Mouse (Mus musculus): ENCODE data around the gene Pou3f4.
"Not testable (repeated sequence)": the region's sequence is repeated elsewhere in the genome, so short reads cannot be mapped to it uniquely, and the experiment has no call there.

The Pou3f4 gene

GRCm38 (mm10) chrX:110814151-110814571 is at the start of gene Pou3f4:
Gene Pou3f4, plus strand, starts transcription at chrX:110814280.
- DNase-seq: peak; percentile 0

GRCm38 (mm10) chrX:110765939-110766338 is 48.1 kb upstream of the Pou3f4 start:
- no peak for DNase-seq

- not testable (repeated sequence) for DNase-seq
Observed at GRCm38 (mm10) chrX:110774807-110775206, 39.3 kb upstream of the Pou3f4 start.

- DNase-seq: no peak
Observed at GRCm38 (mm10) chrX:110802502-110802901, 11.6 kb upstream of the Pou3f4 start.

- no peak for DNase-seq
Observed at GRCm38 (mm10) chrX:110810001-110810578, 4.0 kb upstream of the Pou3f4 start.

- DNase-seq: no peak
Observed at GRCm38 (mm10) chrX:110810753-110811506, 3.1 kb upstream of the Pou3f4 start.

- no peak for DNase-seq
Observed at GRCm38 (mm10) chrX:110812071-110812470, 2.0 kb upstream of the Pou3f4 start.

- no peak for DNase-seq
Observed at GRCm38 (mm10) chrX:110813401-110813800, 679 bp upstream of the Pou3f4 start.

GRCm38 (mm10) chrX:110814592-110815548 is 790 bp downstream of the Pou3f4 start:
- DNase-seq: no peak

- DNase-seq: no peak
Observed at GRCm38 (mm10) chrX:110815549-110815930, 1.5 kb downstream of the Pou3f4 start.

- DNase-seq: no peak
Observed at GRCm38 (mm10) chrX:110816609-110817008, 2.5 kb downstream of the Pou3f4 start.

GRCm38 (mm10) chrX:110817211-110817610 is 3.1 kb downstream of the Pou3f4 start:
- DNase-seq: no peak

GRCm38 (mm10) chrX:110837450-110837849 is 23.4 kb downstream of the Pou3f4 start:
- no peak for DNase-seq

- DNase-seq: no peak
Observed at GRCm38 (mm10) chrX:110851300-110851699, 37.2 kb downstream of the Pou3f4 start.

All from lung, postnatal 14 days (tissue).